Mouse (Mus musculus) midbrain, postnatal 0 days (tissue): Measurements from ENCODE around the gene Krtap1-3. TPM values are rescaled to one million over a fixed set of nuclear protein-coding genes. Genes with fewer than 3 reads are reported as not detected.

Experiments used
- ATAC-seq: fragments of 200-750 bp; cut with Nextera tagmentation; 2 replicates; pipeline ENCODE4 v1.8.0; 2017; ENCODE audit warnings: moderate number of reproducible peaks, mild to moderate bottlenecking, moderate TSS enrichment, moderate library complexity; ENCODE audit not compliant: low FRiP score
- DNase-seq: peaks from one replicate; pipeline ENCODE4 v3.0.0-alpha.2; 2015; ENCODE audit warnings: low spot score
- H3K27ac ChIP-seq: fragments of 300-500 bp; sonication (generic); 2 replicates; pipeline ENCODE4 v1.5.1; 2014; ENCODE audit warnings: low read depth, mild to moderate bottlenecking, low read length, mixed read lengths
- H3K27me3 ChIP-seq: fragments of 300-500 bp; sonication (generic); 2 replicates; pipeline ENCODE4 v1.6.1; 2014; ENCODE audit warnings: low read length, control low read depth, mixed read lengths; ENCODE audit not compliant: insufficient read depth
- H3K36me3 ChIP-seq: fragments of 300-500 bp; sonication (generic); 2 replicates; pipeline ENCODE4 v1.6.1; 2014; ENCODE audit warnings: low read length, control low read depth, mixed read lengths; ENCODE audit not compliant: insufficient read depth
- H3K4me1 ChIP-seq: fragments of 300-500 bp; sonication (generic); 2 replicates; pipeline ENCODE4 v1.6.1; 2014; ENCODE audit warnings: mild to moderate bottlenecking, control low read depth, antibody characterized with exemption, low read length, mixed read lengths; ENCODE audit not compliant: insufficient read depth
- H3K4me2 ChIP-seq: fragments of 300-500 bp; sonication (generic); 2 replicates; pipeline ENCODE4 v1.6.1; 2014; ENCODE audit warnings: low read depth, mild to moderate bottlenecking, low read length, mixed read lengths; ENCODE audit not compliant: poor library complexity, severe bottlenecking
- H3K4me3 ChIP-seq: fragments of 300-500 bp; sonication (generic); 2 replicates; pipeline ENCODE4 v1.5.1; 2014; ENCODE audit warnings: low read depth, mild to moderate bottlenecking, low read length, moderate library complexity
- H3K9ac ChIP-seq: fragments of 300-500 bp; sonication (generic); replicated peaks from 2 replicates; pipeline ENCODE4 v1.6.1; 2014; ENCODE audit warnings: mild to moderate bottlenecking, low read length, moderate library complexity, mixed read lengths; ENCODE audit not compliant: poor library complexity, severe bottlenecking
- H3K9me3 ChIP-seq: fragments of 300-500 bp; sonication (generic); 2 replicates; pipeline ENCODE4 v1.6.1; 2016; ENCODE audit warnings: low read length, control low read depth
- CTCF ChIP-seq: IDR thresholded peaks from 2 replicates; pipeline ENCODE4 v1.5.1; 2016; ENCODE audit warnings: antibody characterized with exemption, mild to moderate bottlenecking
- WGBS: fragments of 180-500 bp; shearing (Covaris S2); extraction: QIAGEN DNeasy Blood & Tissue Kit; methylation state at CpG from one replicate; pipeline ENCODE4 v1.1.7; 2014; 5-methylcytosine and 5-hydroxymethylcytosine counted together
- polyA plus RNA-seq: library from polyadenylated mRNA; unstranded; fragments of >200 nt; fragmentation: Nextera tagmentation; extraction: Ambion mirVana; gene quantifications from 2 replicates; pipeline ENCODE4 v1.2.1, GENCODE M21; 2015
- total RNA-seq: library from RNA; depleted of rRNA; stranded (reverse); fragments of >200 nt; gene quantifications from 2 replicates; pipeline ENCODE4 v1.2.3, GENCODE M21; 2014

The Krtap1-3 gene
- total and polyA plus RNA-seq, 2 experiments from 2014 or later: not detected

DNA sequence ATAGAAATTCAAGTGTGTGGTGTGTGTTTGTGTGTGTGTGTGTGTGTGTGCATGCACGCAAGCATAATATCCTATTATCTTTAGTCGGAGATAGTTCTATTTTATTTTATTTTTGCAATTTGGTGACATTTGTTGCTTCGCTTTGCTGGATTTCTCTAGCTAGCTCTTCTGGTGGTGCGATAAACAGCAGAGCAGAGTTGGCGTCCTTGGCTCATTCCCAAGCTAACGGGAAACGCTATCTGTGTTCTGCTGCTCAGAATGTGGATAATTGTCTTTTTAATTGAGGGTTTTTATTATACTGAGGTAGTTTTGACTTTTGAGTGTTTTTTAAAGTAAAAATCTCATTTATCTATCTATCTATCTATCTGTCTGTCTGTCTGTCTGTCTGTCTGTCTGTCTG, 6.0 kb downstream of the Krtap1-3 start:
- H3K4me1 ChIP-seq: no peaks in the 10 kb centered on the region
- H3K9me3 ChIP-seq: no peaks in the 10 kb centered on the region
- no peaks in the 10 kb centered on the region for H3K36me3 ChIP-seq
- H3K4me2 ChIP-seq: no peak overlapping the region
- H3K4me3 ChIP-seq: no peak overlapping the region
- H3K9ac ChIP-seq: no peak overlapping the region
- no peak for ATAC-seq
- no peak for DNase-seq
- no peak overlapping the region for H3K27ac ChIP-seq
- 89% methylated on average over 7 of the region's 7 CpGs for WGBS
- TF ChIP-seq CTCF: no peak
- H3K27me3 ChIP-seq: no peaks in the 10 kb centered on the region

DNA sequence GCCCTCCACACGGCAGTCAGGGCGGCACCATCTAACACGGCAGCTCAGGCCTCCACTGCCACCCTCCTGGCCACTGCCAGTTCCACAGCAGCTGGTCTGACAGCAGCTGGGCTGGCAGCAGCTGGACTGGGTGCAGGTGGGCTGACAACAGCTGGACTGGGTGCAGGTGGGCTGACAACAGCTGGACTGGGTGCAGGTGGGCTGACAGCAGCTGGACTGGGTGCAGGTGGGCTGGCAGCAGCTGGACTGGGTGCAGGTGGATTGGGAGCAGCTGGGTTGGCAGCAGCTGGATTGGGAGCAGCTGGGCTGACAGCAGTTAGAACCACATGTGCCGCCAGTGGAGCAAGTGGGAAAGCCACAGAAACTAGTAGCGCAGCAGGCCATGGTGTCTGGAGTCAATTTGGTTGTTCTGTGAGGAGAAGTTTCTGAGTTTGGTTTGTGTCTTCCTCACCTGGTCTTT, 7.9 kb downstream of the Krtap1-3 start, which contains the start of gene Krtap1-4:
Krtap1-4 (minus strand) TSS at position 410 of the 460 bp plus-strand sequence.
- no peak within 1 kb of the TSS for H3K9ac ChIP-seq
- no peak for TF ChIP-seq CTCF
- H3K27me3 ChIP-seq: no peaks in the 10 kb centered on the region
- no peaks in the 10 kb centered on the region for H3K4me1 ChIP-seq
- no peak within 1 kb of the TSS for H3K4me3 ChIP-seq
- H3K36me3 ChIP-seq: no peaks in the 10 kb centered on the region
- H3K9me3 ChIP-seq: no peaks in the 10 kb centered on the region
- ATAC-seq (no peak), DNase-seq (no peak)
- 84% methylated on average over 5 of the region's 5 CpGs for WGBS
- no peak within 1 kb of the TSS for H3K27ac ChIP-seq
- H3K4me2 ChIP-seq: no peak within 1 kb of the TSS

DNA sequence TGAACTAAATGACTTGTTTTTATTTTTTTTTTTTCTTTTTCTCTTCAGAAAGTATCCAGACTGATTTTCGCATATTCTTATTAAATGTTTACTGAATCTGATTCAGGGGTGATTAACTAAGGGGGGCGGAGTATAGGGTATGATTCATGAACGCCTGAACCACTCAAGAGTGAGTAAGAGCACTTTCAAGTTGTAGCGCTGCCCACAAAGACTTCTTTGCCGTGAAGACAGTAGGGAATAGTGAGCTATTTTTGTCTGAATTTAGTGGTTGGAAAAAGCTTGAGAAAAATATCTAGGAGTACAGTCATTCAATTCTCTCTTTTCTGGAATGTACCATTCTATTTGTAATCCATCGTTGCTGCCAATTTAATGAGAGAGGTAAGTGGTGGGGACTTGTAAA, 9.6 kb downstream of the Krtap1-3 start:
- no peak for ATAC-seq
- H3K27me3 ChIP-seq: no peaks in the 10 kb centered on the region
- no peaks in the 10 kb centered on the region for H3K9me3 ChIP-seq
- no peak overlapping the region for H3K27ac ChIP-seq
- H3K36me3 ChIP-seq: no peaks in the 10 kb centered on the region
- no peaks in the 10 kb centered on the region for H3K4me1 ChIP-seq
- DNase-seq: no peak
- H3K9ac ChIP-seq: no peak overlapping the region
- TF ChIP-seq CTCF: no peak
- H3K4me3 ChIP-seq: no peak overlapping the region
- no peak overlapping the region for H3K4me2 ChIP-seq
- 84% methylated on average over 6 of the region's 6 CpGs for WGBS

DNA sequence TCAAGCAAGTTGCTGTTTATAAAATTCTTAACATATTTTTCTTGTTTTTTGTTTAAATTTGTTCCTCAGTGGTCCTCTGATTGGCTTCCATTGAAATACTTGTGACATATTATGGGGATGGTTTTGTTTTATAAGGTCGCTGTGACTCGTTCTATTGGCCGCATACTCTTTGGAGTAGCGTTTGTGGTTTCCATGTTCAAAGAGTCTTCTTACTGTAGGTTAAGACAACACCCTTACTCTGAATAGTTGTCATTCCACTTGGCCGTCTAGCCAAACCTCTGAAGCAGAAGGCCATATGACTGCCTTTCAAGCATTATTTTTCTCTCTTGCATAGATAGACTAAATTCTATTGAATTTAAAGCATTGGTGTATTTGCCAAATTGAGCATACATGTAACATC, 10.1 kb downstream of the Krtap1-3 start:
- WGBS: 95% methylated on average over 5 of the region's 5 CpGs
- ATAC-seq (no peak), DNase-seq (no peak)
- TF ChIP-seq CTCF: no peak
- Histone ChIP-seq H3K4me3 (no peak overlapping the region), H3K9me3 (no peaks in the 10 kb centered on the region), H3K4me2 (no peak overlapping the region), H3K36me3 (no peaks in the 10 kb centered on the region), H3K4me1 (no peaks in the 10 kb centered on the region), H3K9ac (no peak overlapping the region), H3K27ac (no peak overlapping the region), H3K27me3 (no peaks in the 10 kb centered on the region)

DNA sequence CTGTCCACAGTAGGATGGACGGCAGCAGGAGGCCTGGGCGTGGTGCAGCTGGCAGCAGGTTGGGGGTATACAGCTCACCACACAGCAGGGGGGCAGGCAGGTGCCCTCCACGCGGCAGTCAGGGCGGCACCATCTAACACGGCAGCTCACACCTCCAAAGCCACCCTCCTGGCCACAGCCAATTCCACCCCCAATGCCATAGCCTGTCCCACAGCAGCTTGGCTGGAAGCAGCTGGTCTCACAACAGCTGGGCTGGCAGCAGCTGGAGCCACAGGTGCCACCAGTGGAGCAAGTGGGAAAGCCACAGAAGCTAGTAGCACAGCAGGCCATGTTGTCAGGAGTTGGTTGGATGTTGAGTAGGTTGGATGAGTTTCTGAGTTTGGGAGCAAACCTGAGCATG, 10.5 kb downstream of the Krtap1-3 start, which contains the start of gene Krtap1-5:
Krtap1-5 (minus strand) TSS at position 381 of the 400 bp plus-strand sequence.
- Histone ChIP-seq H3K27me3 (no peaks in the 10 kb centered on the region), H3K4me1 (no peaks in the 10 kb centered on the region), H3K27ac (no peak within 1 kb of the TSS), H3K9me3 (no peaks in the 10 kb centered on the region), H3K4me2 (no peak within 1 kb of the TSS), H3K36me3 (no peaks in the 10 kb centered on the region), H3K9ac (no peak within 1 kb of the TSS), H3K4me3 (no peak within 1 kb of the TSS)
- DNase-seq (no peak), ATAC-seq (no peak)
- TF ChIP-seq CTCF: no peak
- 82% methylated on average over 6 of the region's 6 CpGs for WGBS

DNA sequence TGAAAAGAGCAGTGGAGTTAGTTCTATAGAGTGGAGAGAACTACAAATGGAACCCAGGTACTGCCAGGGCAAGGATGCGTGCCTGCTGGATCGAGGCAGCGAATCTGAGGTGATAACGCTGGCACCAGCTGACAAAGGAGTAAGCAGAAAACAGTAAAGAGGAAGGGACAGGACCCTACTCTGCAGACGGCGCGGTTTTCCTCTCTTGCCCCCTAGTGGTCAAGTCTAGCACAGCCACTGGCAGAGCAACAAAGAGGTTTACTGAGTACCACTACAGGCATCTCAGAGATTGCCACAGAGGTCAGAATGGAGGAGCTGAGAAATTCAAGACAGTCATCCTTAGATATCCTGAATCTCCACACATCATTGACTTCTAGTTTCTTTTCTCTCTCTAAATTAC, 17.0 kb downstream of the Krtap1-3 start:
- WGBS: 5% methylated on average over 7 of the region's 7 CpGs
- no peaks in the 10 kb centered on the region for H3K4me1 ChIP-seq
- H3K9me3 ChIP-seq: no peaks in the 10 kb centered on the region
- H3K36me3 ChIP-seq: no peaks in the 10 kb centered on the region
- no peaks in the 10 kb centered on the region for H3K27me3 ChIP-seq
- ATAC-seq: no peak
- no peak overlapping the region for H3K4me3 ChIP-seq
- no peak overlapping the region for H3K9ac ChIP-seq
- no peak overlapping the region for H3K27ac ChIP-seq
- DNase-seq: peak; percentile 78
- peak overlapping the region; percentile 25; the same call in 1 of the 2 replicates for H3K4me2 ChIP-seq
- TF ChIP-seq CTCF: peak; percentile 86
